Mouse (Mus musculus): ENCODE measurements around the gene Padi2. TPM values are rescaled to one million over a fixed set of nuclear protein-coding genes. Genes with fewer than 3 reads are reported as not detected.

The Padi2 gene
- polyA plus RNA-seq, 1 experiment from 2014 or later: 4.6 TPM

DNA sequence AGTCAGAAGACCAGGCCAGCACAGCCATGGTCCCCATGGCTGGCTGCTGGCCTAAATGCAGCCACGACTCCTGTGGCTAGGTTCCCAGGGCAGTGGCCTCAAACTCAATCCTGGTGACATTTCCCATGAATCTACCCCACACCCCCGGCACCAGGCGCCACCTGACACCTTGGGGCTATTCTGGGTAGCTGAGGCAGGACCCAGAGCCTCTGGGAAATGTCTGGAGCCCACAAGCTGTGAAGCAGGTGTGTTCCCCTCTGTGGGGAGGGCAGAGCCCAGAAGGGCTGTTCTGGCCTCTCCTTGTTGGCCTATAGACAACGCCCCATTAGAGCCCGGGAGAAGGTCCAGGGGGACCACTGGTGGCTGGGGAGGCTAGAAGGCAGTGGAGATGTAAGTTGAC, 16.4 kb downstream of the Padi2 start:
- in situ Hi-C loops (cut with MboI; ENCODE audit: low pct_unique_long_range_greater_than_20kb): no loop called here
- TF ChIP-seq CTCF (IDR thresholded peaks at IDR 0.05): no peak
- H3K27me3 ChIP-seq: no peaks in the 10 kb centered on the region
- ATAC-seq (no peak), DNase-seq (ENCODE audit: low read depth, low spot score) (no peak)
- POLR2A ChIA-PET: no interaction called here
- CTCF ChIA-PET: no interaction called here

DNA sequence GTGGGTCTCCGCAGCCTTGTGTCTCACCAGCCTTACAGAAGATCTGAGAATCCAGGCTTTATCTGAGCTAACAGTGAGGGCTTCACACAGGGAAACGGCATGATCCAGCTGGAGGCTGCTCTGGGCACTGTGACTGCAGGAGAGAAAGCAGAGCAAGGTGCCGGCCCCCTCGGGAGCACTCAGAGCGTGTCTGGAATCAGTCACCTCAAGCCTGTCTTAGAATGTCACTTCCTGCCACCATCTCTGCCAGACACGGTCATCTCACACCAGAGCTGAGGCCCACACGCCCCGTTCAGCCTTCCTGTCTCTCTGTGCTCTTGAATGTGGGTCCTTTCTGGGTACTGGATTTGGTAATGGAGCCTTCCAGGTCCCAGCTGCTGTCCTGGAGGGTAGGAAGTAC, 19.5 kb downstream of the Padi2 start:
- no peak for ATAC-seq
- in situ Hi-C loops (cut with MboI; ENCODE audit: low pct_unique_long_range_greater_than_20kb): no loop called here
- POLR2A ChIA-PET: no interaction called here
- no peaks in the 10 kb centered on the region for H3K27me3 ChIP-seq
- no peak for TF ChIP-seq CTCF (IDR thresholded peaks at IDR 0.05)
- CTCF ChIA-PET: no interaction called here
- no peak for DNase-seq (ENCODE audit: low read depth, low spot score)

DNA sequence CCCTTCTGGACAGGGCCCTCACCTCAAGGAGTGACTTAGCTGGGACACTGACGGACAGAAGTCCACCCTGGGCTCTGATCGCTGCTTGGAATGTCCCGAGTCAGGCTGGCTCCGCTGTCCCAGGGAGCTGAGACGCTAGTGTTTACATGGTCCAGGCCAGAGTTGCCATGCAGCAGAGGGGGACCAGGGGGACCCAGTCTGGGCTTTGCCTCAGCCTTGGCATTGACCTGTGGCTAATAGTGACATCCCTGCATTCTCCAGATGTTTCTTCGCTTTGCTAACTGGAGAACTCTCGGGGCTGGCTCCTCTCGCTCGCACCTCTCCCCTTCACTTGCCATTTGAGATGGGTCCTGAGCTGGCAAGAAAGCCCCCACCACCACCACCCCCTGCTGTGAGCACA, 22.2 kb downstream of the Padi2 start:
- H3K27me3 ChIP-seq: no peaks in the 10 kb centered on the region
- POLR2A ChIA-PET: no interaction called here
- in situ Hi-C loops (cut with MboI; ENCODE audit: low pct_unique_long_range_greater_than_20kb): no loop called here
- no peak for TF ChIP-seq CTCF (IDR thresholded peaks at IDR 0.05)
- CTCF ChIA-PET: no interaction called here
- DNase-seq (ENCODE audit: low read depth, low spot score) (no peak), ATAC-seq (no peak)

DNA sequence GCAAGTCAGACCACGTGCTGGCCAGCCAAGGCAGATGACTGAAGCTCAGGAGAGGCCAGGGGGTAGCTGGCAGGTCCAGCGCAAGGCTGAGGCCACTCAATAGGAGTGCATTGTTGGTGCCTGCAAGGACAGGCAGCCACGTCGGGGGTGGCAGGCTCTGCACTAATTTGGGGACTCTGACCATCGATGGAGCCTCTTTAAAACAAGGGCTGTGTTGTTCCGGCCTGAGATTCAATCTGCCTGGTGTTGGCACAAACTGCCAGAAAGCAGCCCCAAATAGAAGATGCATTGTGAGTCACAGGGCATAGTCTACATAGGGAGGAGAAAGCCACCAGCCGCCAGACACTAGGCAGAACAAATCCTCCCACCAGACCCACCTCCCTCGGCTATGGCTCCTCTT, 23.6 kb downstream of the Padi2 start:
- no peaks in the 10 kb centered on the region for H3K27me3 ChIP-seq
- TF ChIP-seq CTCF (IDR thresholded peaks at IDR 0.05): no peak
- ChIA-PET CTCF (interaction anchor here (1.1 kb wide), 1 partner anchor 23 kb away, joined by 3 read pairs; no protein-coding TSS in a partner anchor), POLR2A (interaction anchor here (1.4 kb wide), 1 partner anchor 31 kb away, joined by 3 read pairs; no protein-coding TSS in a partner anchor)
- DNase-seq (ENCODE audit: low read depth, low spot score): no peak
- in situ Hi-C loops (cut with MboI; ENCODE audit: low pct_unique_long_range_greater_than_20kb): no loop called here
- no peak for ATAC-seq

DNA sequence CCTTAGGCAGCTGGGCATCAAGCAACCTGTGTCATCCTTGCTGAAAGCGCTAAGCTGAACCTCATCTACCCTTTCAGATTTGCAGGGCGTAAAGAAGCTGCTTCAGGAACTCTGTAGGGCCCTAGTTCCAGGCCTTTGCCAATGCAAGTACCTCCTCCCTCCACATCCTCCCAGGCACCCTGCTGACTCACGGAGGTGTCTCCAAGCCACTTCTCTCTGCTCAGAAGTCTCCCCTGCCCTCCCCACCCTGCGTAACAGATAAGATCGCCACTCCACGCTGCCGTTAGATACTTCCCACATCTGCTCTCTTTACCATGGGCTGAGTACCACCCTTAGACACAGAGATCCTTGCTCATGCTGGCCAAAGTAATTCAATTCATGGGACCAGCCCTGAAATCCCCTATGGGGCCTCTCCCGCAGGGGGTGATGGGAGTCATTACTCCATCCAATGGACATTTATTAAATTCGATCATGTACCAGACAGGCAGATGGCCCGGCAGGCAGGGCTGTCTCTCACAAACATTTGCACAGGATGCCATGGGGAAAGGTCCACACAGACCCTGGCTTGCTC, 24.8 kb downstream of the Padi2 start:
- POLR2A ChIA-PET: no interaction called here
- in situ Hi-C loops (cut with MboI; ENCODE audit: low pct_unique_long_range_greater_than_20kb): no loop called here
- DNase-seq (ENCODE audit: low read depth, low spot score) (no peak), ATAC-seq (no peak)
- CTCF ChIA-PET: no interaction called here
- TF ChIP-seq CTCF (IDR thresholded peaks at IDR 0.05): no peak
- H3K27me3 ChIP-seq: no peaks in the 10 kb centered on the region

DNA sequence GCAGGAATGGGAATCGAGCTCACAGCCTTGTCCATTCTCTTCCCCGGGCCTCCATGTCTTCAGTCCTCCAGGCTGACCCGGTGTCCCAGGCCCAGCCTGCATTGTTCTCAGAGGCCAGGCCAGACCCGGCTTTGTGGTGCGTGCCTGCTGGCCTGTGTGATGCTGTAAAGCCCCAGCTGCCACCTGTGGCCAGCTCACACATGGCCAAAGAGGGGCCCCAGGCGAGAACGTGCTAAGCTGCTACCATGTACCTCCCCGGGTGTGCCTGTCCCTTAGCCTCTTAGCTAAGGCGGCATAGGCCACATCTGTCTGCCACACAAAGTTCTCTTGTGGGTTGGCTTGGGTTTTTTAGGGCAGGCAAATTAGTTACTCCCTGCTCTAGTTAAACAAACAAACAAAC, 29.5 kb downstream of the Padi2 start:
- ChIA-PET POLR2A (interaction anchor here (1.2 kb wide), 1 partner anchor 16 kb away, joined by 3 read pairs; no protein-coding TSS in a partner anchor), CTCF (no interaction called here)
- in situ Hi-C loops (cut with MboI; ENCODE audit: low pct_unique_long_range_greater_than_20kb): no loop called here
- H3K27me3 ChIP-seq: no peaks in the 10 kb centered on the region
- no peak for DNase-seq (ENCODE audit: low read depth, low spot score)
- no peak for ATAC-seq
- TF ChIP-seq CTCF (IDR thresholded peaks at IDR 0.05): no peak

DNA sequence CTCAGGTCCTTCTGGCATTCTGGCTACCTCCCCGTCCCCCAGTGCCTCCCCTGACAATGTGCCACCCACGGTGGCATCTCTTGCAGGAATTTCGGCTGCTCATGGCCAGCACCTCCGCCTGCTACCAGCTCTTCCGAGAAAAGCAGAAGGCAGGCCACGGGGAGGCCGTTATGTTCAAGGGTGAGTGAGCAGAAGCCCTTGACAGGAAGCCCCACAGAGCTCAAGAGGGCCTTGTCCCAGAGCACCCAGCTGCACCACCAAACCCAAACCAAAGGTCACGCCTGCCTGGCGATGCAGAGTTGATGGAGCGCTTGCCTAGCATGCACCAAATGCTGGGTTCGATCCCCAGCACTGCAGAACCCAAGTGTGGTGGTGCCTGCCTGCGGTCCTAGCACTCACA, 38.2 kb downstream of the Padi2 start:
- in situ Hi-C loops (cut with MboI; ENCODE audit: low pct_unique_long_range_greater_than_20kb): no loop called here
- H3K27me3 ChIP-seq: no peaks in the 10 kb centered on the region
- DNase-seq (ENCODE audit: low read depth, low spot score) (peak; percentile 73), ATAC-seq (peak; percentile 65)
- ChIA-PET CTCF (no interaction called here), POLR2A (no interaction called here)
- TF ChIP-seq CTCF (IDR thresholded peaks at IDR 0.05): no peak

DNA sequence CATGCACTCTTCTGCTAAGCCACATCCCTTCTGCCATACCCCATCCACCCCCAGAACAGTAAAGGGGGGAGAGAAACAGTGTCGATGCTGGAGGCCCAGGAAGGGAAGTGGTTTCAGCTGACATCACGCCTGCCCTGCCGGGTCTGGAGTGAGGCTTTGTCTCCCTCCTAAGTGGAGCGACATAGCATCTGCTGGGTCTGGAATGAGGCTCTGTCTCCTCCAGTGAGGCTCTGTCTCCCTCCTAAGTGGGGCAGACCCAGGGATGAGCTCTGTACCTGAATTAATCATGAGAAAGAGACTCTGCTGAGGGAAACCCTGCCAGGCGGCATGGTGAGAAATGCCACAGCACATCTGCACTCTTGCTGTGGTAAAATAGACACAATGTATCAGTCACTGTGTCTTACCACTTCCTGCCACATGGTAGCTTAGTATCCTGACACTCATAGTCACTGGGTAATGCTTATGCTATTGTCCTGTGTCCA, 38.9 kb downstream of the Padi2 start:
- H3K27me3 ChIP-seq: no peaks in the 10 kb centered on the region
- DNase-seq (ENCODE audit: low read depth, low spot score) (no peak), ATAC-seq (no peak)
- in situ Hi-C loops (cut with MboI; ENCODE audit: low pct_unique_long_range_greater_than_20kb): loop anchor here (5.0 kb wide), 1 partner anchor 38 kb away; the partner anchor contains the start of gene Padi2
- ChIA-PET POLR2A (no interaction called here), CTCF (interaction anchor here (0.8 to 1.8 kb wide), 3 partner anchors 13 to 30 kb away, joined by 3 to 7 read pairs (median 3); no protein-coding TSS in a partner anchor)
- TF ChIP-seq CTCF (IDR thresholded peaks at IDR 0.05): no peak

DNA sequence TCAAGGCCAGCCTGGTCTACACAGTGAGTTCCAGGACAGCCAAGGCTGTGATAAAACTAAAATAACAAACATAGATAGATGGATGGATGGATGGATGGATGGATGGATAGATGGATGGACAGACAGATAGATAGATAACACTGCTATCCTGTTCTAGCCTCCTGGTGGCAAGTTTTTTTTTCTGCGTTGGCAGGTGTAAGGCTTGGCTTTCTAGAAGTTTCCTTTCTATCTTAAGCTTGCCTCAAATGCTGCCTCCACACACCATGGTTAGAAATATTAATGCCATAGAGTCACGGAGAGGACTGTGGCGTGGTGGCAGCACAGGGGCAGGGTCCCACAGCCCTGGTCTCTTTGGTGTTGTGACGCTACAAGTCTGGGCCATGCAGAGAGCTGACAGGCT, 39.4 kb downstream of the Padi2 start:
- H3K27me3 ChIP-seq: no peaks in the 10 kb centered on the region
- in situ Hi-C loops (cut with MboI; ENCODE audit: low pct_unique_long_range_greater_than_20kb): loop anchor here (5.0 kb wide), 1 partner anchor 38 kb away; the partner anchor contains the start of gene Padi2
- ATAC-seq (no peak), DNase-seq (ENCODE audit: low read depth, low spot score) (no peak)
- no peak for TF ChIP-seq CTCF (IDR thresholded peaks at IDR 0.05)
- ChIA-PET CTCF (interaction anchor here (0.8 to 1.8 kb wide), 4 partner anchors 12 to 244 kb away, joined by 3 to 7 read pairs (median 4); no protein-coding TSS in a partner anchor), POLR2A (no interaction called here)

DNA sequence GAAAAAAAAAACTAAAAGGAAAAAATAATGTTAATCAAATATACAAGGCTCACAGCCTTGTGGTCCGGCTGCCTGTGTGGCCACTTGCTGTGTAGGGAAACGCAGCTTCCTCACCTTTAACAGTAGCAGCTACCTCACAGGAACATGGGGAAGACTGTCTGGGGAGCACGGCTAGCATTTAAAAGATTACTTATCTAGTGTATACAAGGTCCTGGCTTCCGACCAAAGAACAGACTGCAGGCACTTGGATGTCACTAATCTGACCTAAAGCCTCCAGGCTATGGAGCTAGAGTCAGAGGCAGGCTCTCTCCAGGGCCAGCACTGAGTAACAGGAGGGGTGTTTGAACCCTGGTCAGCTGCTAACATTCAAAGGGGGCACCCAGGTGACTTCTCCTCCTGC, 39.9 kb downstream of the Padi2 start:
- ATAC-seq: no peak
- in situ Hi-C loops (cut with MboI; ENCODE audit: low pct_unique_long_range_greater_than_20kb): loop anchor here (5.0 kb wide), 1 partner anchor 39 kb away; the partner anchor contains the start of gene Padi2
- DNase-seq (ENCODE audit: low read depth, low spot score): no peak
- no peaks in the 10 kb centered on the region for H3K27me3 ChIP-seq
- CTCF ChIA-PET: interaction anchor here (1.0 to 1.8 kb wide), 2 partner anchors 31 to 245 kb away, joined by 4 to 7 read pairs; no protein-coding TSS in a partner anchor
- TF ChIP-seq CTCF (IDR thresholded peaks at IDR 0.05): no peak
- POLR2A ChIA-PET: no interaction called here

DNA sequence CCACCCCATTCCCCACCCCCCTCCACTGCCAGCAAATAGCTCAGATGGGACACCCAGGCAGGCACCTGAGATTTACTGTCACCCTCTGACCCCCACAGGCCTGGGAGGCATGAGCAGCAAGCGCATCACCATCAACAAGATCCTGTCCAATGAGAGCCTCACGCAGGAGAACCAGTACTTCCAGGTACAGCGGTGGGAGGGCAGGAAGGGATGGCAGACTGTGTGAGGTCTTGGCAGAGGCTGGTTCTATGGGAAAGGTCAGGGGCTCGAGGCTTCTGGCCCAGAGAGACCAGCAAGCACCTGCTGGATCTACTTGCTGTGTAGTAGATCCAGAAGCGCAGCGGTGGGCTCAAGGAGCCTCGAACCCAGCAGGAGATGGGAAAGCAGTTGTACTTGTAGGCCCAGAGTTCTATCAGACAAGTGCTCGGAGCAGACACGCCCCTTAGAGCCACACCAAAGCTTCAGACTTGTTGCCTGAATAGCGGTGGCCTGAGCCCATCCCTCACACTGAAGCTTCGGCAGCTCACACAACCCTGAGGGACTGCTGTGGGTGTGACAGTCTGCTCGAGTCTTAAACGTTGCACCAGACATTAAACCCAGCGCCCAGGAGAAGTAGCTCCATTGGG, 40.5 kb downstream of the Padi2 start:
- CTCF ChIA-PET: interaction anchor here (1.0 kb wide), 1 partner anchor 245 kb away, joined by 4 read pairs; no protein-coding TSS in a partner anchor
- no peak for ATAC-seq
- in situ Hi-C loops (cut with MboI; ENCODE audit: low pct_unique_long_range_greater_than_20kb): loop anchor here (5.0 kb wide), 1 partner anchor 39 kb away; the partner anchor contains the start of gene Padi2
- no peak for TF ChIP-seq CTCF (IDR thresholded peaks at IDR 0.05)
- POLR2A ChIA-PET: no interaction called here
- H3K27me3 ChIP-seq: no peaks in the 10 kb centered on the region
- DNase-seq (ENCODE audit: low read depth, low spot score): no peak
